Mouse (Mus musculus) retina, postnatal 1 day (tissue): ENCODE results near the gene Ccser1.
"Not testable (repeated sequence)": the region's sequence is repeated elsewhere in the genome, so short reads cannot be mapped to it uniquely, and the experiment has no call there.

Experiments
- DNase-seq: peaks from one replicate; pipeline ENCODE4 v3.0.0-alpha.2; 2012

The Ccser1 gene

DNA sequence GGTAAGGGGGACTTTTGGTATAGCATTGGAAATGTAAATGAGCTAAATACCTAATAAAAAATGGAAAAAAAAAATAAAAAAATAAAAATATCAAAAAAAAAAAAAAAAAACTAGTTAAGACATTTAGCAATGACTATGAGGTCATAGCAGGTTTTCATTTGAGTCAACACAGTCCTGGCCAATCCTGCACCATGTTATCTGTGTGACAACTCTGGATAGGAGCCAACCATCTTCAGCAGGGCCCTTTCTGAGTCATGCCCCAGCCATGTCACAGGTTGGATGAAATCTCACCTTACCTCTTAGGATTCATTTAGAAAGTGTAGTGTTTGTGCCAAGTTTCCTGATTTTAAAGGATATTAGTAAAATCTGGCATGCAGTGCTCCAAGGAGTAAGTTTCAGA, 45.2 kb downstream of the Ccser1 start:
- no peak for DNase-seq

DNA sequence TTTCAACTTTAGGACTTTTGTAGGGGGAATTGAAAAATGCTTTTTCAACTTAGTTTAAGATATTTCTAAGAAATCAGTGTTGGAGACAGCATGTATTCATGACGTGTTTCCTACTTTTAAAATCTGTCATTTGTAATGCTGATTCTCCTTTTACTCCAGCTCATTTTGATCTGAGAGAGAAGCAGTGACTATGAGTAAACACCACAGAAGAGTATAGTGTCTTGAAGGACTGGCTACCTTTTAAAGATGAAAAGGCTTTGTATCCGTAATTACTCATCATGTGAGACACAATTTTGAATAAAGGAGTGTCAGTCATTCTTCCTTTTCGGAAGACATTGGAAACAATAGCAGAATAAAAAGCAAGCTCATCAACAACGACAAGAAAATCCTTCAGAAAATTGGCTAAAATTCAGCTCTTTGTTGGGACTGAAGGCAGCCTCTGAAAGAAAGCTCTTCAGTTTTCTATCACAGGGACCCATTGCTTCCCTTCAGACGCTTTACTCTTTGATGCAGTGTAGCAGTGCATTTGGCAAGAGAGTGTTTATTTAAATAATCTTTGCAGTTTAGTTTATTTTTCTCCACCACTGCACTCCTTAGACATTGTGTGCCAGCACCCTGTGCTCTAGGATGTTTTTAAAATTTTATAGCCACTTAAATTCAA, 50.1 kb downstream of the Ccser1 start:
- DNase-seq: no peak

DNA sequence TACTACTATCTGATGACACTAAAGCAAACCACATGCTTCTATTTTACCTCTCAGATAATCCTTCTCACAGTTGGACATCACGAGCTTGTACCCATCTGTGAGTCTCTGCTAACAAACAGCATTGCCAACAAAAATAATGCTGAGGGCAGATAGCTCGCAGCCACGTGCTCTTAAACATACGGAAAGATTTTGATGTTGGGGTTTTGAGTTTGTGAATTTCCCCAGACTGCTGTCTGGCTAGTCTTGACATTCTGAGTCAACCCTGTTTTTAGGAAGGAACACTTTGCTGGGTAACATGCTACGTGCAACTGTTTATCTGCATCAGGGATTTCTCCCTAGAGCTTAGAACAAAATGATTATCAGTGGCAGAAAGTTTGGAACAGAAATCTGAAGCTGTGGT, 52.9 kb downstream of the Ccser1 start:
- no peak for DNase-seq

DNA sequence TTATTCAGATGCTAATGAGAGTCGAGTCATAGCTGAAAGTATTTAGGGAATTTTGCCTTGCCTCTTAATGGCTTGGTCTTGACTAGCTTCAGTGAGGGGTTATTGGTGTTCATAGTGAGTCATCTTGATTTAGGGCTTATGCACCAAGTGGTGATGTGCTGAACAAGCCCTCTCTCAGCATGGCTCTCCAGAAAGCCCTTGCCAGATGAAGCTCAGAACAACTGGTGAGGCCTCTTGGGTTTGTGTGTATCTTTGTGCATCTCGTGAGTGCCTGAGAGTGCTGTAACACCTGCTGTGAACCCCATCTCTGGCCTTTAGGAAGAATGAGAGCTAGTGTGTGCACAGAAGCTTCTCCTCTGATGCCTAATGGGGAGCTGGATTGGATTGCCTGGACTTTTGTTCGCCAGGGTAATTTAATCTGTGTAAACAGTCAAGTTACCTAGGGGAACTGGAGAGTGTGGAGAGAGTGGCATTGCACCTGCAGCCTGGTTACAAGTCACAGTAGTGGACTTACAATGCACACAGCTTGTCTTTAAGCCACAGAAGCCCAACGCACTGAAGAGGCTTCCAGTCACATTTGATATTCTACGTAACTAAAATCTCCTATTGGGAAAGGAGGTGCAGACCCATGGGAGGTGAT, 53.5 kb downstream of the Ccser1 start:
- DNase-seq: peak; percentile 15

DNA sequence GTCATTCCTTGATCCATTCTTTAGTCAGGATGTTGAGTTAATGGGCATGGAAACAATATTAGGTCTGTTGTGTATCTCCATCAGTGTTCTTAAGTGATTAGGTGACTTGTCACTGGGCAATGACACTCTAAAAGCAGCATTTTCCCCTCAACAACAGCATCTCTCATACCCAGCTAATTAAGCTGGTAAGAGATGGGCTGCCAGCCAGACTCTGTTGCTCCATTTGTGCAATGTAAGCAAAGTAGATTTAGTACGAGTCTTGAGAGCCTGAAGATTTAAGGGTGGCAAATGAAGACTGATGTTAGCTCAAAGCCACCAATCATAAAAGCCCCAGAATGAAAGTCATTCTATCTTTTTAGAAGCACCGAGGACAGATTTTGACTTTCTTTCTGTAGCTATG, 60.5 kb downstream of the Ccser1 start:
- no peak for DNase-seq

GRCm38 (mm10) chr6:61242556-61242955, 62.4 kb downstream of the Ccser1 start:
- DNase-seq: no peak

DNA sequence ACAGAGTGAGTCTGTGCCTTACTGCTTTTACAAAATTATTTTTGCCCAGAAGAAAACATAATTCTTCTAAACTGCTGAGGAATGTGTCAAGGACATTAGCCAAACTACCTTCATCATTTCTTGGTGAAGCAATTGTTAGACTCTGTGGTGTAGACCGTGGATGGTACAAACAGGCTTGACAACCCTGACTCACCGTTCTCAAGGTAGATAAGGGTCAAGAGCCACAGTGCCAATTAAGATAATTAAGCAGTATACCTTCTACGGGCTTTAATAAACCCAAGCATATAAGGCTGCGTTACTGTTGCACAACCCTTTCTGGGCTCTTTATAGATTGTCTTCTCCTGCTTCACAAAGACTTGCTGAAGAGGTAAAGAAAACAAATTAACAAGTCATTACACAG, 66.4 kb downstream of the Ccser1 start:
- DNase-seq: no peak

DNA sequence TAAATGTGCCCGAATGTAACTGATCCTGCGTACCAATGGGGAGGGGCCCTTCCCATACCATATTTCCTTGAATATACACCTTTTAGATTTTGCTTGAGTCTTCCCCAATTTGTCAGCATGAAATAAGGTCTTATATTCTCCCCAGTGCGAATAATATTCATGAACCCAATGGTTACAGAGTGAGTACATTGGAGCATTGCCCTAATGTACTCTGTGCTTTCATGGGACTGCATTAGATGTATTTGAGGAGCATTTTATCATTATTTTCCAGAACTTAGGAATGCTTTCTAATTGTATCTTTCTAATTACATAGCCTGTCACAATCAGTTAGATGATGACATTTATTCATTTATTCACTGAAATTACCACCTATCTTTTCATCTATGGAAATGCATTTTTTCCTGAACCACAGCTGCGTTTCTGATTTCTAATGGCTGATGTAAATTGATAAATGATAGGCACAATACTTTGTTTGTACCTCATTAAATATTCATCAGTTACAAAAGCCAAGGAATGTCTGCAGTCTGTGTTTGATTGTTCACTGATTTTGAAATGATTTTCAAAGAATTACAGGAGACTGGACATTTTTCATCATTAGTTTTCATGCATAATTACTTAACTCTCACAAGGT, 67.8 kb downstream of the Ccser1 start:
- no peak for DNase-seq

DNA sequence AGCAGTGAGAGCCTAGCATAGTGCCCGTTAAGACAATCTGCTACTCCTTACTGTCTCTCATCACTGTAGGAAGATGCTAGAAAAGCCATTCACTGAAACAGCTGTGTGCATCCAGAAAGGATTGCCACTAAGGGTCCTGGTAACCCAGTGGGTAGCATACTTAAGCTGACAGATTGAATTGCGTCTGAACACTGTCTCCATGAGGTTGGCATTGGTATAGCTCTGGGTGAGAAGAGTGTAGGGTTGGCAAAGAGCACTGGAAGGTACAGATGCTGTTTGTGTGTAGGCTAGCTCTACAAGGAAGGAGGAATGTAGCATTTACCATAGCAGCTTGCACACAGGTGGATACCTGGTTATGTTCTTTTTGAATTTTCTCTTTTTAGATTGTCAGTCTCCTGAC, 68.6 kb downstream of the Ccser1 start:
- no peak for DNase-seq

DNA sequence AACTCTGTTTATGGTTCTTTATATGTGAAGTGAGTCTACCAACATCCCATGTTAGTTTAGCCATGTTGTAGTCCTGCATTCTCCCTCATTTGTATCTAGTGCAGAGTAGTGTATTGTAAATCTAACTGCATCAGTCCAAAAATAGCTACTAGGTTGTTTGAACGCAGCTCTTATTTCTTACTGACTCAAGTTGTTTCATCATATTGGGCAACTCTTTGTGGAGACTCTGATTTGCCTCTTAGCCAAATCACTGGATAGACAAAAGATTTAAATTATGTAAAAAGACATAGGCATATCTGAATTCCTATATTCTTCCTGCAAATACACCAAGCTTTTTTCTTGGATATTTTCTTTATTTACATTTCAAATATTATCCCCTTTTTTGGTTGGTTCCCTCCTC, 71.1 kb downstream of the Ccser1 start:
- no peak for DNase-seq

DNA sequence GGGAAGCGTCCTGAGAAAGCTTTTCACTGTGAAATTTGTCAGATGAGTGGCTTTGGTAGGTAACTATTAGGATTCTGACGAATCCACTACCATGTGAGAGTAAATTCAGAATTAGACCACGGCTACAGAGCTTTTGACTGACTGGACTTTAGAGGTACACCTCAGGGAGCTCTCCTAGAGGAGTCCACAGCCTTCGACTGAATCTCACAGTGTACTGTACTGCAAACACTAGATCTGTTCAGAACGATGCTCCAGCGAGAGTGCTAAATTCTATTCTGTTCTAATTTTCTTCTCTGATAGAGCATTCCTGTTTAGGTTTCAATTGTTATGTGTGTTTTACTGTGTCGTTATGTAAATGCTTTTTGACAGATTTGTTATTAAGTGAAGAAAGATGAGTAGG, 72.8 kb downstream of the Ccser1 start:
- no peak for DNase-seq

DNA sequence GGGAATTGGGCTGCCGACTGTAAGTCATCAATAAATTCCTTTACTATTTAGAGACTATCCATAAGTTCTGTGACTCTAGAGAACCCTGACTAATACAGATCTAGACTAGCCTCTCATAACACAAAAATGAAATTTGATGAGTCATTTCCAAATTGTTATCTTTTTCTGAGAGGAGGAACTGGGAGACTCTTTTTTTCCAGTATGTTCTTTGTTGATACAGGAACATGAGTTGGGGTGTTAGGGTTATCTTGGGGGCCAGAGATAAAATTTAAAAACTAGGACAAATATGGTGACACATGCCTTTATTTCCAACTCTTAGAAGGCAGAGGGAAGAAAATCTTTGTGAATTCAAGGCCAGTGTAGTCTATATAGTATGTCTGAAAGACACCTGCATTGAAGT, 75.8 kb downstream of the Ccser1 start:
- DNase-seq: not testable (repeated sequence)

DNA sequence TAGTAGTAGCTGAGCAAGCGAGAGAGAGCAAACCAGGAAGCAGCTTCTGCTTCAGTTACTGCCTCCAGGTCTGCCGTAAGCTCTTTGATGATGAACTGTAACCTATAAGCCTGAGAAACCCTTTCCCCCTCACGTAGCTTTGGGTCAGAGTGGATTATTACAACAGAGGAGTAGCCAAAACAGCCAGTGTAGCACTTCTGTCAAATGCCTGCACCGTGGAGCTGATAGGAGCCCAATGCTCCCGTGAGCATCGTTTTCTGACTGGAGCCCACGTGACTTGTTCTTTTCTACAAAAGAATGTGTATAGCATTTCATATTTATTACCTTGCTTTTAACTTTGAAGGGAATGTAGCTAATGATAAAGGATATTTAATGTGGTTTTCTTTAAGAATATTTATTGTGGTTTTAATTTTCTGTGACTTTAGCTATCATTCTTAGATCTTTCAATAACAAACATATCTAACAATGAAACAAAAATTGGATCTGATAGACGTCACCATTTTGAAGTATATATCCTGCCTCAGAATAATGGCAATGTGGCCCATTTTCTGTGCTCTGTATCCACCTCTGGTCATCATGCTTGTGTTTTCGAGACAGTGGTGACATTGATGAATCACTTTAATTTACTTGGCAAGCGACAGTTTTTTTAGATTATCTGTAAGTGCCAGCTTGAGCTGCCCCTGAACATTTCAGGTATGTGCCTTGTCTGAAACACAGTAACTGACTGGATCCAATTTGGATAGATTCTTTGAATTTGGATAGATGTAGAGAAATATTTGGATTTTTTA, 78.9 kb downstream of the Ccser1 start:
- no peak for DNase-seq

DNA sequence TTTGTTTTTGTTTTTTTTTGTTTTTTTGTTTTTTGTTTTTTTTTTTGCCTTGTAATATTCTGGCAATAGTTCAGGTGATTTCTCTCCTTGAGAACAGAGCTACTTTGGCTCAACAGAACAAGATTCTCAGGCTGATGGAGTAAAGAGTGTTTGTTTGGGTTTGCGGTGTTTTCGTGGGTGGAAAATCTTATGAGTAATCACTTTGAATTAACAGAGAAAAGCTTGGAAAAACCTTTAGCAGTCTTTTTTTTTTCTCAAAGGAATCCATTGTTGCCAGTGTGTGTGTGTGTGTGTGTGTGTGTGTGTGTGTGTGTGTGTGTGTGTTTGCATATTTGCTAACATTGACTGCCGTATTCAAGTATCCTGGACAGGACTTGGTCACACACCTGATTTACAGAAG, 81.3 kb downstream of the Ccser1 start:
- DNase-seq: no peak

DNA sequence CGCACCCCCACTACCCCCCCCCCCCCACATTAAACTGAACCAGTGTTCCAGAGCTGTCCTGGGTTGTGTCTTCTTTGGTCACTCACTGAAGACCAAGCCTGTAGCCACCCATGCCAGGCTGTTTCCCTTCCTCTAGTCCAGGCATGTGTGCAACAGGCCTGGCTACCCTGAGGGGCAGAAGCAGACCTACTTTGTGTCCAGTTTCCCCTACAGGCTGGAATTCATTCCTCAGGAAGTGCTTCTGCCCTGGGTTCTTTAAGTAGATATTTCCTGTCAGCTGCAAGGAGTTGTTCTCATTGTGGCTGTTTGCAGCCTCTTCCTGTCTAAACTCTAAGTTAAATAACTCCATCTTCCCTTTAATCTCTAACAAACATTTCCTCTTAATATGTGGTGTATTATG, 82.3 kb downstream of the Ccser1 start:
- no peak for DNase-seq

GRCm38 (mm10) chr6:61263291-61263690, 83.2 kb downstream of the Ccser1 start:
- DNase-seq: no peak

GRCm38 (mm10) chr6:61271033-61271432, 90.9 kb downstream of the Ccser1 start:
- no peak for DNase-seq

- DNase-seq: no peak
Observed at GRCm38 (mm10) chr6:61273430-61273829, 93.3 kb downstream of the Ccser1 start.

GRCm38 (mm10) chr6:61279506-61279905, 99.4 kb downstream of the Ccser1 start:
- no peak for DNase-seq

- no peak for DNase-seq
Observed at GRCm38 (mm10) chr6:61292927-61293326, 112.8 kb downstream of the Ccser1 start.

GRCm38 (mm10) chr6:61295535-61295934, 115.4 kb downstream of the Ccser1 start:
- DNase-seq: no peak

GRCm38 (mm10) chr6:61296188-61297037, 116.3 kb downstream of the Ccser1 start:
- DNase-seq: no peak

GRCm38 (mm10) chr6:61300441-61300840, 120.3 kb downstream of the Ccser1 start:
- DNase-seq: no peak
